Mouse (Mus musculus): ENCODE results near the gene Edil3.

GRCm38 (mm10) chr13:88929626-88930025, 108.4 kb downstream of the Edil3 start:
- TF ChIP-seq EP300 (optimal IDR thresholded peaks at IDR 0.05) (no peak), CTCF (IDR thresholded peaks at IDR 0.05; ENCODE audit: low read depth) (no peak)
